Mouse (Mus musculus): ENCODE results near the gene Ghdc.

The Ghdc gene

DNA sequence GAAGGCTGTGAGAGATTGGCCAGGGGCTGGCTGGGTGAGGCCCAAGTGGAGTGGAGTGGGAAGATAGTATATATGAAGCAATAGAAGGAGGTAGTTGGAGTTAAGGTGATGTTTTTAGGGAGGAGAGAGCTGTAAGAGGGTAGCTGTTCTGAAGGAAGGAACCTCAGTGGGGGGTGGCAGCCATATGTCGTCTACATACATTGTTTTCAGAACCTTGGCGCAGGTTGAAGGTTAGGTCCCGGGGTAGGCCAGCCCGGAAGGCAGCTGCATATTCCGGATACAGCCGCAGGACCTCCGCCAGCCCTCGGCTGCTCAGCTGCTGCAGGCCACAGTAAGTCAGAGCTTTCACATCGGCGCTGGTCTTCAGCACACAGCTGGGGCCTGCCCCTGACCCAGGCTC lies 24.2 kb downstream of the Ghdc start:
- no peak for DNase-seq (ENCODE audit: low spot score in 2 of 2)

GRCm38 (mm10) chr11:100745085-100745484 lies 25.7 kb downstream of the Ghdc start:
- DNase-seq (ENCODE audit: low spot score in 2 of 2) = no peak

- DNase-seq (ENCODE audit: low spot score in 2 of 2) = no peak
Measured at GRCm38 (mm10) chr11:100741348-100741747, 29.4 kb downstream of the Ghdc start.

- no peak for DNase-seq (ENCODE audit: low spot score in 2 of 2)
Measured at GRCm38 (mm10) chr11:100738749-100739148, 32.0 kb downstream of the Ghdc start.

DNA sequence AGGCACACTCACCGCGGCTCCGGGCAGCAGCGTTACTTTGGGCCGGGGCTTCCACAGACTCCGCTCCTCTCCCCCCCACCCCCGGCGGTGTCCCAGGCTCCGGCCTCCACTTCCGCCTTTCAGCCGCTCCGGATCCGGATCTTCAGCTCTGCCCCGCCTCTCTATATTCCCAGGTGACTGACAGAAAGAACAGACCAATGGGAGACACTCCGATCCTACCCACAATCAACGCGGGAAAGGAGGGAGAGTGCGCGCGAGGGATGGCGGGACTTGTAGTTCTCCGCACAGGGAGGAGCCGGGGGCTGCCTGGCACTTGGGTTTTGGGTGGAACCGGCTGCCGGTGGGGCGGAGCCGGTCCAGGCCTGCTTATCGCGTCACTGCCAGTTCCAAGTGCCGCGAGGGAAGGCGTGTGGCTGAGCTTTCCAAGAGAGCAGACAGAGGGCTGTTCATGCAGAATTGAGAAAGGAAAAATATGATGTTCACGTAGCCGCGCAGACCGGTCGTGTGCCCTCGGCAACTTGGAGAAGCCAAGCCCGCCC lies 32.6 kb downstream of the Ghdc start, which contains the start of gene Rab5c:
TSS of gene Rab5c (minus strand) at position 150 of the 539 bp plus-strand sequence.
- DNase-seq (ENCODE audit: low spot score in 2 of 2) = peak; percentile 95 to 99

- no peak for DNase-seq (ENCODE audit: low spot score in 2 of 2)
Measured at GRCm38 (mm10) chr11:100737105-100737733, 33.5 kb downstream of the Ghdc start.

GRCm38 (mm10) chr11:100736746-100737080 lies 34.0 kb downstream of the Ghdc start:
- no peak for DNase-seq (ENCODE audit: low spot score in 2 of 2)

GRCm38 (mm10) chr11:100735954-100736745 lies 34.6 kb downstream of the Ghdc start:
- DNase-seq (ENCODE audit: low spot score in 2 of 2) = no peak

DNA sequence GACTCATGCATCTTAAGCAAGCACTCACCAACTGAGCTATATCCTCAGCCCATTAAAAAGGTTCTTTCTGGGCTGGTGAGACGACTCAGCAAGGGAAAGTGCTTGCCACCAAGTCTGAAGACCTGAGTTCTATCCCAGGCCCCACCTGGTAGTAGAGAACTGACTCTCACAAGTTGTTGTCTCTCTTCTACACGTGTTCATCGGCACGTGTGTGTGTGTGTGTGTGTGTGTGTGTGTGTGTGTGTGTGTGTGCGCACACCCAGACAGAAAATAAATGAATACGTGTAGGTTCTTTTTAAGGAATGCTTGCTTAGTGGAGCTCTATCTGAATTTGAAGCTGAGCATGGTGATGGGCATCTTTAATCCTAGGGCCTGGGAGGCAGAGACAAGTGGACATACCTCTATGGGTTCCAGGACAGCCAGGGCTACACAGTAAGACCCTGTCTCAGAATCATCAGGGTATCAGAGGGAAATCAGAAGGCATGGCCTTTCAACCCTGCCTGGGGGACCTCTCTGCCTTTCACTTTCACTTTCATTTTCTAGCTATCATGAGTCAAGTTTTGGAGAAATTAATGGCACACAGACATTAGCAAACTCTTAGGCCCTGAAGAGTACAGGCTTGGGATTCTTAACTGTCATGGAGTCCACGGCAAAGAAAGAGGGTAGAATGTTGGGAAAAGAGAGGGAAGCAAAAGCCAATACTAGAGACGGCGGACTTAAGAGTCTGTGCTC lies 35.5 kb downstream of the Ghdc start:
- DNase-seq (ENCODE audit: low spot score in 2 of 2) = no peak

DNA sequence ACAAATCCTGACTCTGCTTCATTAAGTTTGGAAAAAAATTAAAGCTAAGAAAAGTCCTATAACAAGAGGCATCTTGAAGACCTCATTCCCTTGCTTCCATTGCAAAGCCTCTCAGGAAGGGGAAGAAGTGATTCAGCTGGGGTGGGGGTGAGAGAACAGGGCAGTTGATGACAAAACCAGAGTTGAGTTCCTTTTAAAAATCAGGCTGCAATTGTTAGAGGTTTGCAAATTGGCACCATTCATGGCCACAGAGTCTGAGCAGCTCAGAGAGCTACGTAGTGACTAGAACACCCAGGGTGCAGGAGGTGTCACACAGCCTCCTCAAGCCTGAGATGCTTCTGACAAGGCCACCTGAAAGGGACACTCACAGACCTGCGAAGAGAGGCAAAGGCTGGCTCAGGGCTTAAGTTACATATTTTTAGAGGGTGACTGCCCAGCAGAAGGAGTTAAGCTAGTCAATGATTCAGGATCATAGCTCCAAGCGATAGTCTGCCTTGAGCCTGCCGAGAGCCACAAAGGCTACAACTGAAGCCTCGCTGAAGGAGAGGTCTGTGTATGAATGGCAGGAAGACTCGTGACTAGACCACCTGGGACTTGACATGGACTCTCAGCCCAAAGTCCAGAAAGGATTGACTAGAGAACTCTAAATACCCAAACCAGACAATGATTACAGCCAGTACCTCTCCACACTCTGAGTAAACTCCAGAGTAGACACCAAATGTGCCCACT lies 40.1 kb downstream of the Ghdc start:
- DNase-seq (ENCODE audit: low spot score in 2 of 2) = no peak

GRCm38 (mm10) chr11:100729976-100730375 lies 40.8 kb downstream of the Ghdc start:
- no peak for DNase-seq (ENCODE audit: low spot score in 2 of 2)

DNA sequence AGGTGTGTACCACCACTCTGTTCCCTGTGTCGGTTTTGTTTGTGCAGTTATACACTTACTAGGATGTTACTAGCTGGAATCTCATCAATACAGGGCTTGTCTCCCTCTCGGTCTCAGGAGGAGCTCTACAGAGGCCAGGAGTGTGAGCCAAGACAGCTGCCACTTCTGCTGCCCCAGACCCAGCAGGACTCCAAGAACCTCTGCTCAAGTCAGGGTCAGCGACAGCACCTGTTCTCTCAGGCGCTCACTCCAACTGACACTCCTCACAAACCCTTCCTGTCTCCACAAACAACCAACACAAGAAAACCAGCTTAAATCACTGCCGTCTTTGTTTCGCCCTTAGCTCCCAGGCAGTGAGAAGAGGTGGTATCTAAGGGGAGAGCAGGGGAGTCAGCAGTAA lies 42.2 kb downstream of the Ghdc start:
- DNase-seq (ENCODE audit: low spot score in 2 of 2) = no peak

GRCm38 (mm10) chr11:100727201-100727600 lies 43.6 kb downstream of the Ghdc start:
- no peak for DNase-seq (ENCODE audit: low spot score in 2 of 2)

DNA sequence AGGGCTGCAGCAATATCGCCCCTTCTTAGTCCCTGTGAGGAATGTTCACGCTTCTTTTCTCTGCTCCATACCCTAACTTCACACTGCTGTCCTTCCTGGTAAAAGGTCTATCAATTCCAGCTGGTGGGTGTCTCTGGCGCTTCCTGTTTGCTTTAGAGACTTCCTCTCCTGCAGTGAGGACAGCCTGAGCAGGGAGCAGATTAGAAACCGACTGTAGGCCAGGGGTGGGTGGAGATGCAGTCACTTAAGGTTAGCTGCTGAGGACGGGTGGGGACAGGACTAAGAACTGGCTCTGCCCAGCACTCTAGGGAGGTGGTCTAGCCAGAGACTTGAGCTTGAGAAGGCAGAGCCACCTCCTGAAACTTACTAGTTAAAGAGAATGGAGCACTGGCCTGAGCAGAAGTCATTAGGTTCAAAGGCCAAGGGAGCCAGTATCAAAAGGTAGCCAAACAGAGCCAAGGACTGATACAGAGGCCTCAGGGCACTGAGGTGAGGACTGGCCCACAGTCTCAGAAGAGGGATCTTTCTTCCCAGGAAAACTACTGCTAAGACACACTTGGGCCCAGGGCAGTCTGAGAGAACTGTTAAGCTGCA lies 45.7 kb downstream of the Ghdc start:
- DNase-seq (ENCODE audit: low spot score in 2 of 2) = no peak

DNA sequence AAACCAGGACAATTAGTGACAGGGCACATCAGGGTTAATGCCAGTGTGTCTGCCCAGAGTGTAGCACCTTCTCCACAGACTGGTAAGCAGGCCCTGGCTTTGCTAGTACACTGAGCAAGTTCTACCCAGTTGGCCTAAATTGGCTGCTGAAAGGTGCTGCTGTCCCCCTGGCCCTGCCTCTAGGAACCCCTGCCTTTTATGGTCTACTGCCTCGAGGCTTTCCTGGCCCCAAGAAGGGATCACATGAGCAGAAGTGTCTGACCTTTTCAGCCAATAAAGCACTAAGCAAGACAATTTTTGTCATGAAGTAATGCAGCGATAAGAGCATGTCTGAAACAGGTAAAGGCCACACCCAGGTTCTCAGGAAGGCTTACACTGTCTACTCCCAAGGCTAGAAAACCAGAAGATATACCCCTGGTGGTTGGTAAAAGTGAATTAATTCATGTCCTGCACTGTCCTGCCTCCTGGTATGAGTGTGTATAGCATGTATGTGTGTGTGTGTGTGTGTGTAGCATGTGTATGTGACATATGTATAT lies 48.2 kb downstream of the Ghdc start:
- no peak for DNase-seq (ENCODE audit: low spot score in 2 of 2)

- DNase-seq (ENCODE audit: low spot score in 2 of 2) = no peak
Measured at GRCm38 (mm10) chr11:100721776-100722492, 48.8 kb downstream of the Ghdc start.

GRCm38 (mm10) chr11:100721254-100721653 lies 49.5 kb downstream of the Ghdc start:
- DNase-seq (ENCODE audit: low spot score in 2 of 2) = no peak

DNA sequence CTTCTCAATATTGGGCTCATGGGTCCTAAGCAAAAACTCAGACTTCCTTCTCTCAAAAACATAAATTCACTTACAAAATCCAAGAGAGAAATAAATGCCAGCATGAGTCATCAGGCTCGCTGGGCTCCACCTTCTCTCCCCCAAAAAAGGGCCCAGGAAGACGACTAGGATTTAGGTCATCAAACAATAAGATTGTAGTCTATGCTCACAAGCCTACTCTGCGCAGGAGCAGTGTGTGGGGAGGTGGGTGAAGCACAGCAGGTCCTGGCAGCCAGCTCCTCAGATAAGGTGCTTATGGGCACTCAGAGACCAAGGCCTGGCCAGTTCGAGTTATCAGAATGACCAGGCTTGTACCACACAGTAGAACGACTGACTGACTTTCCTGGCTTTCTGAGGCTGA lies 50.4 kb downstream of the Ghdc start:
- DNase-seq (ENCODE audit: low spot score in 2 of 2) = no peak

- no peak for DNase-seq (ENCODE audit: low spot score in 2 of 2)
Measured at GRCm38 (mm10) chr11:100719893-100720292, 50.9 kb downstream of the Ghdc start.

GRCm38 (mm10) chr11:100719312-100719711 lies 51.4 kb downstream of the Ghdc start:
- DNase-seq (ENCODE audit: low spot score in 2 of 2) = no peak
